Mouse (Mus musculus) lung, adult 2 months (tissue): ENCODE results near the gene Gm10277.

ENCODE experiments used
- CTCF ChIP-seq: fragments of 200-500 bp; IDR thresholded peaks from 2 replicates; pipeline ENCODE4 v1.5.1; 2011; ENCODE audit warnings: mild to moderate bottlenecking, low read length, control low read depth; ENCODE audit not compliant: insufficient read depth
- POLR2A ChIP-seq: fragments of 200-500 bp; IDR thresholded peaks from 2 replicates; pipeline ENCODE4 v1.6.1; 2011; ENCODE audit warnings: low read depth, mild to moderate bottlenecking, control low read depth, low read length, borderline replicate concordance; ENCODE audit errors: extremely low read depth

DNA sequence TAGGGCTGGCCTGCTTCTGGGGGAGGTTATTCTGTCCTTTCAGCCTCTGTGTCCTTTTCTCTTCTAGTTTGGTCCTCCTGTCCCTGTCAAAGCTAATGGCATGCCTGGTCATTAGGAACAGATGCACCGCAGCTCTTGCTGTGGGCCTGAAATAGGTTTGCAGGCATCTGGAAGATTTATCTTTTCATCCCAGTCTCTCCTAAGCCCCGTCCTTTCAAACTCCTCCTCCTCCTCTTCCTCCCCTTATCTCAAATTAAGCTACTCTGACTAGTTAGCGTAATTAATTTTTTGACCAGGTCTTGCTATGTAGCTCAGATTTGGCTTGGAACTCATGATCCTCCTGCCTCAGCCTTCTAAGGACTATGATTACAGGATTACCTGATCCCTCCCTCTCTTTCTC is 34.1 kb downstream of the Gm10277 start:
- no peak for TF ChIP-seq CTCF
- no peak for TF ChIP-seq POLR2A
